Mouse (Mus musculus): Measurements from ENCODE around the gene Spag5. TPM values are rescaled to one million over a fixed set of nuclear protein-coding genes. Genes with fewer than 3 reads are reported as not detected.
A peak's percentile ranks its signal among the peaks of the same experiment; 100 is the strongest.
"Not testable (repeated sequence)": the region's sequence is repeated elsewhere in the genome, so short reads cannot be mapped to it uniquely, and the experiment has no call there.

The Spag5 gene
- polyA plus RNA-seq (2011; ENCODE audit: insufficient read length, low read depth, missing spikeins) = 22.6 and 35.1 TPM in 2 replicates

DNA sequence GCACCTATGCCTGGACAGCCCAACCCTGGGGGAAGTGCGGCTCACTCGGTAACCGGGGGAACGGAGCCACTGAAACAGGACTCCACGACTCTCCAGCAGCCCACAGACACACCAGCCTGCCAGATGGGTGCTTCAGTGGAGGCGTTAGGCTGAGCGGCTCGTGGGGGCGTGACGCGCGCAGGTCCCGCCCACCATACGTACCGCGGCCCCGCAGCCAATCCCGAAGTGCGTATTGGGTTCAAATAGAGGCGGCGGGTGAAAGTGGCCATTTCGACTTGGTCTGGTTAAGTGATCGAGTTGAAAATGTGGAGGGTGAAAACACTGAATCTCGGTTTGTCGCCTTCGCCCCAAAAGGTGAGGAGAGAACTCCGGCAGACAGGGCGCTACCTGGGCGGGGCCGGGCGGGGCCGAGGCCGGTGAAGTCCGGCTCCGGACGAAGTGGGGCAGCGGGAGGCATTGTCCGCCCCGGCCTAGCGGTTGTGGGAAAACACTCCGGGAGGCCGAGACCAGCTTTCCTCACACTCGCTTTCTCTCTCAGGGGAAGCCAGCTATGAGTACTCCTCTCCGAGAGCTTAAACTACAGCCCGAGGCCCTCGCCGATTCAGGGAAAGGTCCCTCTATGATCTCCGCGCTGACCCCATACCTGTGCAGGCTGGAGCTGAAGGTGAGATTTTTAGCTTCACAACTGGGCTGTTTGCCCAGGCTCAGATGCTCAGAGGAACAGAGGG lies at the start of gene Spag5:
Gene Spag5 (plus strand): TSS at position 173 of the 728 bp plus-strand sequence.
- Histone ChIP-seq H3K4me1 (ENCODE audit: control insufficient read depth, insufficient read depth, low read length) (no peaks in the 10 kb centered on the region; the same call in 1 of the 2 replicates), H3K27ac (ENCODE audit: insufficient read depth, low read length) (peak within 1 kb of the TSS; percentile 78), H3K4me3 (ENCODE audit: insufficient read depth, low read length) (peak within 1 kb of the TSS; percentile 65)
- TF ChIP-seq POLR2A (IDR thresholded peaks at IDR 0.05; ENCODE audit: low read depth, low read length) (peak; percentile 87), CTCF (IDR thresholded peaks at IDR 0.05; ENCODE audit: borderline replicate concordance, insufficient read depth, low read length) (no peak)

- Histone ChIP-seq H3K27ac (ENCODE audit: insufficient read depth, low read length) (no peak overlapping the region), H3K4me3 (ENCODE audit: insufficient read depth, low read length) (no peak overlapping the region), H3K4me1 (ENCODE audit: control insufficient read depth, insufficient read depth, low read length) (no peaks in the 10 kb centered on the region; the same call in 1 of the 2 replicates)
- no peak for TF ChIP-seq POLR2A (IDR thresholded peaks at IDR 0.05; ENCODE audit: low read depth, low read length)
- no peak for TF ChIP-seq CTCF (IDR thresholded peaks at IDR 0.05; ENCODE audit: borderline replicate concordance, insufficient read depth, low read length)
These were observed 44.7 kb upstream of the Spag5 start for GRCm38 (mm10) chr11:78256618-78257017.

DNA sequence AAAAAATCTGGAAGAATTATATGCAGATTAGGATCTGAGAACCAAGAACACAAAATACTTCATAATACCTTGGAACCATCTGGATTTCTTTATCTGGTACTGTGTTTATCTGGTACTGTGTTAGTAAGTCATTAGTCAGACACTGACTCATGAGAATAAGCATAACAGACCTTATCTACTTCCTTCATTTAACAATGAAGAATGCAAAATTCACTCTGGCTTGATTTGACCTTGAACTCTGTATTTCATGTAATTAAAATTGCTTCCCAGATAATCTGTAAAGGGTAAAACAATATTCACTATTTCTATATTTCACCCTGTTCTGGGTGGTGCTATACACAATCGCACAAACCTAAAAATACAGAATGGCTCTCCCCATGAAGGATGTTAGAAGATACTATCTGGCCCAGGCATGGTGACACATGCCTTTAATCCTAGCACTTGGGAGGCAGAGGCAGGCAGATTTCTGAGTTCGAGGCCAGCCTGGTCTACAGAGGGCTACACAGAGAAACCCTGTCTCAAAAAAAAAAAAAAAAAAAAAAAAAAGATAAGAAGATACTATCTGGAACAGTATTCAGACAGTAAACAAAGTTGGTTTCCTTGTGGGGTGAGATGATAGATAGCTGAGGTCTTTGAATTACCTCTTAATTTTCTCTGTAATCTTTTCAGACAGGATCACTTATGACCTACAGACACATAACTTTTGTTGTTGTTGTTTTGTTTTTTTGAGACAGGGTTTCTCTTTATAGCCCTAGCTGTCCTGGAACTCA lies 40.7 kb upstream of the Spag5 start:
- TF ChIP-seq POLR2A (IDR thresholded peaks at IDR 0.05; ENCODE audit: low read depth, low read length) (no peak), CTCF (IDR thresholded peaks at IDR 0.05; ENCODE audit: borderline replicate concordance, insufficient read depth, low read length) (no peak)
- Histone ChIP-seq H3K4me1 (ENCODE audit: control insufficient read depth, insufficient read depth, low read length) (peaks cover 2% of the 10 kb centered on the region), H3K4me3 (ENCODE audit: insufficient read depth, low read length) (no peak overlapping the region), H3K27ac (ENCODE audit: insufficient read depth, low read length) (no peak overlapping the region)

DNA sequence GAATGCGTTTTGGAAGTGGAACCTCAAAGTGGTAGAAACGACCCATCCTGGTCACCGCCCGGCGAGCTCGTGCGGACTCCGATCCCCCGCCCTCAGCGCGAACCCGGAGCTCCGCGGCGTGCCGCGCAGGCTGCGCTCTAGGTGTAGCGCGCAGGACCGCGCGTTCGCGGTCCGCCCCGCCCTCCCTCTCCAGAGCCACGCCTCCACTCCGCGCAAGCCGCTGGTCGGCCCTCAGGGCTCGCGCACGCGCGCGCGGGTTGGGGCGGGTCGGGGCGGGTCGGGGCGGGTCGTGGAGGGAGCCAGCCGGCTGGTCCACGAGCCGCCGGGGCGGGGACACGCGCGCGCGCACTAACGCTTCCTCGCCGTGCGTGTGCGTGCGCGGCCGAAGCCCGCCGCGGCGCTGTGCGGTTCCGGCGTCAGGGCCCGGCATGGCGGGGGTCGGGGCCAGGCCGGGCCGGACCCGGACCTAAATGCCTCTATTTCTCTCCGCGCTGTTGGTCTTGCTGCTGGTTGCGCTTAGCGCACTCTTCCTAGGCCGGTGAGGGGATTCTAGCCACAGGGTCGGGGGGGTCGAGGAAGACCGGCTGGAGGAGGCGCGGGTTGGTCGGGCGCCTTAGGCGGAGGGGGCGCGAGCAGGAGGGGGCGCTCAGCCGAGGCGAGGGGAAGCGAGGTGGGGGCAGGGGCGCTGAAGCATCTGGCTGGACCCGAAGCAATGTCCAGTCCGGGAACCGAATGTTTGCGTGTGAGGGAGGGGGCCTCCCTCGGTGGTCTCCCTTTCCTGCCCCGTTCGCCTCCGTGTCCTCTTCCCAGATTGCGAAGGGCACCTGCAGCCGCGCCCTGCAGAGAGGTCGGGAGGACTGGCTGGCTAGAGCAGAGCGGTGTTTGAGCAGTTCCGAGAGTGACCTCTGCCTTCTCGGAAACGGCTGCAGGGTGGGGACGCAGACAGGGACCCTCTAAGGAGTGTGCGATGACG lies 39.7 kb upstream of the Spag5 start, which contains the start of gene 2610507B11Rik:
Gene 2610507B11Rik (plus strand): TSS at position 373 of the 973 bp plus-strand sequence.
- Histone ChIP-seq H3K4me1 (ENCODE audit: control insufficient read depth, insufficient read depth, low read length) (peaks cover 2% of the 10 kb centered on the region), H3K27ac (ENCODE audit: insufficient read depth, low read length) (peak within 1 kb of the TSS; percentile 12; the same call in 1 of the 2 replicates), H3K4me3 (ENCODE audit: insufficient read depth, low read length) (peak within 1 kb of the TSS; percentile 92)
- peak; percentile 75 for TF ChIP-seq POLR2A (IDR thresholded peaks at IDR 0.05; ENCODE audit: low read depth, low read length)
- TF ChIP-seq CTCF (IDR thresholded peaks at IDR 0.05; ENCODE audit: borderline replicate concordance, insufficient read depth, low read length) = no peak

DNA sequence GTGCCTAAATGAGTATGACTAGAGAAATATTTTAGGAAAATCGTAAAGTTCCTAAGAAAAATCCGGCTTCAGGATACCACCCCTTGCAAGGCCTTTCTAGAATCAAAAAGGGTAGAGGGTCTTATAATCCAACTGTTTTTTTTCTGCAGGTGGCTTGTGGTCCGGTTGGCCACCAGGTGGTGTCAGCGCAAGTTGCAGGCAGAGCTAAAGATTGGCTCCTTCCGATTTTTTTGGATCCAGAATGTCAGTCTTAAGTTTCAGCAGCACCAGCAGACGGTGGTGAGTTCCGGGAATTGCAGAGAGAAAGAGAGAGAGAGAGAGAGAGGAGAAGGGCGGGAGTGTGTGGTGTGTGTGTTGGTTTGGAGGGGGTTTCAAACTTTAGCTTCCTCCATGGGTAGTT lies 38.8 kb upstream of the Spag5 start:
- Histone ChIP-seq H3K27ac (ENCODE audit: insufficient read depth, low read length) (no peak overlapping the region), H3K4me3 (ENCODE audit: insufficient read depth, low read length) (peak overlapping the region; percentile 92), H3K4me1 (ENCODE audit: control insufficient read depth, insufficient read depth, low read length) (peaks cover 2% of the 10 kb centered on the region)
- peak; percentile 54; the same call in 1 of the 2 replicates for TF ChIP-seq CTCF (IDR thresholded peaks at IDR 0.05; ENCODE audit: borderline replicate concordance, insufficient read depth, low read length)
- no peak for TF ChIP-seq POLR2A (IDR thresholded peaks at IDR 0.05; ENCODE audit: low read depth, low read length)

GRCm38 (mm10) chr11:78265571-78265970 lies 35.8 kb upstream of the Spag5 start:
- H3K27ac ChIP-seq (ENCODE audit: insufficient read depth, low read length) = no peak overlapping the region
- no peak overlapping the region for H3K4me3 ChIP-seq (ENCODE audit: insufficient read depth, low read length)
- no peak for TF ChIP-seq POLR2A (IDR thresholded peaks at IDR 0.05; ENCODE audit: low read depth, low read length)
- TF ChIP-seq CTCF (IDR thresholded peaks at IDR 0.05; ENCODE audit: borderline replicate concordance, insufficient read depth, low read length) = no peak
- H3K4me1 ChIP-seq (ENCODE audit: control insufficient read depth, insufficient read depth, low read length) = peaks cover 2% of the 10 kb centered on the region

DNA sequence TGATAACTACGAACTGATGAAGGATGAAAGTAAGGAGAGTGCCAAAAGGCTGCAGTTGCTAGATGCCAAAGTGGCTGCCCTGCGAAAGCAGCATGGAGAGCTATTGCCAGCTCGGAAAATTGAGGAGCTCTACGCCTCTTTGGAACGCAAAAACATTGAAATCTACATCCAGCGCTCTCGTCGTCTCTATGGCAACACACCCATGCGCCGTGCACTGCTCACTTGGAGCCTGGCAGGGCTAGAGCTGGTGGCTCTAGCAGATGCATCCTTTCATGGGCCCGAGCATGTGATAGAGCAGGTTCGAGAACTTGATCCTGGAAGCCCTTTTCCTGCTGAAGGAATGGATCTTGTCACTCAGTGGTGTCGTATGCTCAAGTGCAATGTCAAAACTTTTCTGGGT lies 29.3 kb upstream of the Spag5 start:
- Histone ChIP-seq H3K4me1 (ENCODE audit: control insufficient read depth, insufficient read depth, low read length) (no peaks in the 10 kb centered on the region), H3K27ac (ENCODE audit: insufficient read depth, low read length) (no peak overlapping the region), H3K4me3 (ENCODE audit: insufficient read depth, low read length) (no peak overlapping the region)
- no peak for TF ChIP-seq POLR2A (IDR thresholded peaks at IDR 0.05; ENCODE audit: low read depth, low read length)
- no peak for TF ChIP-seq CTCF (IDR thresholded peaks at IDR 0.05; ENCODE audit: borderline replicate concordance, insufficient read depth, low read length)

- no peak overlapping the region for H3K27ac ChIP-seq (ENCODE audit: insufficient read depth, low read length)
- H3K4me3 ChIP-seq (ENCODE audit: insufficient read depth, low read length) = no peak overlapping the region
- H3K4me1 ChIP-seq (ENCODE audit: control insufficient read depth, insufficient read depth, low read length) = no peaks in the 10 kb centered on the region
- no peak for TF ChIP-seq POLR2A (IDR thresholded peaks at IDR 0.05; ENCODE audit: low read depth, low read length)
- no peak for TF ChIP-seq CTCF (IDR thresholded peaks at IDR 0.05; ENCODE audit: borderline replicate concordance, insufficient read depth, low read length)
These were observed 25.7 kb upstream of the Spag5 start for GRCm38 (mm10) chr11:78275596-78275995.

DNA sequence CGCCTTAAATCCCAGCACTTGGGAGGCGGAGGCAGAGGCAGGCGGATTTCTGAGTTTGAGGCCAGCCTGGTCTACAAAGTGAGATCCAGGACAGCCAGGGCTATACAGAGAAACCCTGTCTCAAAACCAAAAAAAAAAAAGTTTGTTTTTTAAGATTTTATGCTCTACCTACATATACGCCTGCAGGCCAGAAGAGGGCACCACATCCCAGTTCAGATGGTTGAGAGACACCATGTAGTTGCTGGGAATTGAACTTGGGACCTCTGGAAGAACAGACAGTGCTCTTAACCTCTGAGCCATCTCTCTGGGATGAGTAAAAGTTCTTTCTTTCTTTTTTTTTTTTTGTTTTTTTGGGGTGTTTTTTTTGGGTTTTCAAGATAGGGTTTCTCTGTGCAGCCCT lies 25.2 kb upstream of the Spag5 start:
- not testable (repeated sequence) for H3K4me1 ChIP-seq (ENCODE audit: control insufficient read depth, insufficient read depth, low read length); H3K4me3 ChIP-seq (ENCODE audit: insufficient read depth, low read length); H3K27ac ChIP-seq (ENCODE audit: insufficient read depth, low read length)

Data from embryonic fibroblast, embryonic 13.5 days (primary cell).